ENCODE assay signal across 9 mouse cellular contexts in the genomic region with DNA sequence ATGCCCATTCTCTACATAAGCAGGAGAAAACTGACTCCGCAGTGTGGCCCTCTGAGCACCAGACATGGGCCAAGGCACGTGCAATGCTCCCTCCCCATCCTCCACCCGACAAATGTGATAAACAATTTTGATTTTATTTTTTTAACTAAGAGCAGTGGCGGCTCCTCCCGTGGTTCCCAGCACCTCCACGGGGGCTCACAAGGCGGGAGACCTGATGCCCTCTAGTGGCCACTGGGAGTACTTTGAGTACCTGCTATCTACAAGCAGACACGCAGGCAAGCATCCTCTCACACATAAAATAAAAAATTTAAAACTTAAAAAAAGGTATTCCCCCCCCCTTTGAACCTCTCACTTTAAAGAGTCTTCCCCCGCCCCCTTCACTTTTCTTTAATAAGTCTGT. TPM values are rescaled to one million over a fixed set of nuclear protein-coding genes. Genes with fewer than 3 reads are reported as not detected.
DNase-seq lines count a peak whose midpoint lies in the region; ATAC-seq and TF ChIP-seq lines count a peak whose summit lies in the region.
"Had no signal": no experiment of that assay in that cellular context is flagged by ENCODE, and none has a peak within 500 bp of the region (broad histone marks: within the 10 kb centered on the region; RNA-seq: fewer than 3 reads in every experiment).

No protein-coding gene starts in this region.

- no peaks in the 10 kb centered on the region for H3K9me3 ChIP-seq in kidney, embryonic 16.5 days (ENCODE audit: low read length)
- H3K9me3 ChIP-seq: neural tube, embryonic 12.5 days had no signal

- TF ChIP-seq CTCF in kidney, adult 2 months (conservative IDR thresholded peaks at IDR 0.05; ENCODE audit: insufficient read depth, insufficient read length, low read depth, low read length) = peak; percentile 47

- ATAC-seq in kidney, embryonic 16.5 days (ENCODE audit: low FRiP score, low TSS enrichment) = no peak
- peak; percentile 54 for ATAC-seq in megakaryocyte, adult 5-6 weeks (ENCODE audit: poor library complexity, severe bottlenecking)

- no peak overlapping the region for H3K27ac ChIP-seq in kidney, adult 2 months (ENCODE audit: insufficient read depth, low read depth, low read length)
- no peak overlapping the region for H3K27ac ChIP-seq in kidney, embryonic 16.5 days (ENCODE audit: low read length)
- H3K27ac ChIP-seq: neural tube, embryonic 12.5 days had no signal

- WGBS in kidney, adult 2 months = 84% methylated on average over 9 of the region's 9 CpGs
- WGBS in kidney, embryonic 16.5 days = 88% methylated on average over 9 of the region's 9 CpGs

- no peak overlapping the region for H3K4me3 ChIP-seq in kidney, adult 2 months (ENCODE audit: insufficient read depth, low read depth, low read length)
- H3K4me3 ChIP-seq in kidney, embryonic 16.5 days (ENCODE audit: low read length) = no peak overlapping the region
- H3K4me3 ChIP-seq: neural tube, embryonic 12.5 days had no signal

- no peaks in the 10 kb centered on the region for H3K4me1 ChIP-seq in kidney, adult 2 months (ENCODE audit: control insufficient read depth, insufficient read depth, low read length)
- no peaks in the 10 kb centered on the region for H3K4me1 ChIP-seq in kidney, embryonic 16.5 days (ENCODE audit: insufficient read depth, low read length)
- H3K4me1 ChIP-seq: neural tube, embryonic 12.5 days had no signal

- H3K27me3 ChIP-seq in kidney, adult 2 months (replicated peaks; ENCODE audit: control insufficient read depth, insufficient read depth, low read length) = no peaks in the 10 kb centered on the region
- no peaks in the 10 kb centered on the region for H3K27me3 ChIP-seq in kidney, embryonic 16.5 days (ENCODE audit: insufficient read depth, low read length)
- H3K27me3 ChIP-seq: neural tube, embryonic 12.5 days had no signal

- no peak overlapping the region for H3K9ac ChIP-seq in kidney, embryonic 16.5 days (replicated peaks; ENCODE audit: low read length)
- H3K9ac ChIP-seq: neural tube, embryonic 12.5 days had no signal

- H3K36me3 ChIP-seq in kidney, adult 2 months (ENCODE audit: control insufficient read depth, insufficient read depth, low read length) = peaks cover 9% of the 10 kb centered on the region; the same call in 1 of the 2 replicates
- H3K36me3 ChIP-seq in kidney, embryonic 16.5 days (ENCODE audit: insufficient read depth, low read length) = peaks cover 95% of the 10 kb centered on the region

- no peak for DNase-seq in kidney, adult 2 months
- peak; percentile 49 for DNase-seq in CD4-positive helper T cell, adult 2 months (ENCODE audit: low read depth, low spot score)
- peak; percentile 84 for DNase-seq in ZHBTc4 (ENCODE audit: low read depth, low spot score)
- DNase-seq in spleen, postnatal 14 days (ENCODE audit: low spot score in 2 of 2) = no peak
- no peak for DNase-seq in ovary, postnatal 14 days (ENCODE audit: low spot score)
- no peak for DNase-seq in urinary bladder, adult 18-20 months (ENCODE audit: low spot score in 2 of 2)

- H3K4me2 ChIP-seq in kidney, embryonic 16.5 days (replicated peaks; ENCODE audit: low read depth, low read length) = no peak overlapping the region
- H3K4me2 ChIP-seq: neural tube, embryonic 12.5 days had no signal

- no peak for TF ChIP-seq POLR2A in kidney, adult 2 months (IDR thresholded peaks at IDR 0.05; ENCODE audit: low read depth, low read length)

RNA-seq across cellular contexts. Expression of a gene that starts 8.8 kb away (rescaled TPM):
- polyA plus RNA-seq in kidney, adult 2 months (2012; rRNA removed) = 31.9 and 34.0 TPM in 2 replicates
- 40.5 and 40.9 TPM in 2 replicates for polyA plus RNA-seq in kidney, embryonic 16.5 days (2015; fragmentation: Nextera tagmentation; extraction: Ambion mirVana)
- total RNA-seq in megakaryocyte, adult 5-6 weeks (2015) = 11.0 and 14.2 TPM in 2 replicates
- 29.1 and 34.3 TPM in 2 replicates for total RNA-seq in megakaryocyte, adult 5-6 weeks (2017)

RNA-seq across cellular contexts. Expression of a gene that starts 36.3 kb away (rescaled TPM):
- polyA plus RNA-seq in kidney, adult 2 months (2012; rRNA removed) = 49.1 and 50.7 TPM in 2 replicates
- 8.7 and 9.2 TPM in 2 replicates for polyA plus RNA-seq in kidney, embryonic 16.5 days (2015; fragmentation: Nextera tagmentation; extraction: Ambion mirVana)
- 5.3 and 7.3 TPM in 2 replicates for total RNA-seq in megakaryocyte, adult 5-6 weeks (2015)
- total RNA-seq in megakaryocyte, adult 5-6 weeks (2017) = 6.6 and 7.2 TPM in 2 replicates

Comparison
In these comparisons a context has a peak if more than half of its experiments do, and no peak if none do; other contexts are left out.
1. DNase-seq: peak in CD4-positive helper T cell, adult 2 months (single experiment) and ZHBTc4 (single experiment); none in kidney, adult 2 months (single experiment), spleen, postnatal 14 days (0 of 2), ovary, postnatal 14 days (single experiment) and urinary bladder, adult 18-20 months (0 of 2).